Mouse (Mus musculus): ENCODE results near the gene Snx32.

- TF ChIP-seq POLR2A (IDR thresholded peaks at IDR 0.05; ENCODE audit: borderline replicate concordance, extremely low read depth, insufficient read depth, insufficient read length, poor library complexity, severe bottlenecking) (no peak), CTCF (IDR thresholded peaks at IDR 0.05; ENCODE audit: borderline replicate concordance, extremely low read depth, insufficient read depth, insufficient read length) (no peak)
Observed at GRCm38 (mm10) chr19:5515840-5516777, 5.8 kb upstream of the Snx32 start.

All from brain, embryonic 14.5 days (tissue).